Mouse (Mus musculus) hindbrain, embryonic 15.5 days (tissue): ENCODE results near the gene Cd320. TPM values are rescaled to one million over a fixed set of nuclear protein-coding genes. Genes with fewer than 3 reads are reported as not detected.
A peak's percentile ranks its signal among the peaks of the same experiment; 100 is the strongest.
"Not testable (repeated sequence)": the region's sequence is repeated elsewhere in the genome, so short reads cannot be mapped to it uniquely, and the experiment has no call there.

ENCODE experiments used
- ATAC-seq: fragments of 200-750 bp; cut with Nextera tagmentation; 2 replicates; pipeline ENCODE4 v1.8.0; 2017; ENCODE audit warnings: low read depth, moderate number of reproducible peaks, moderate TSS enrichment; ENCODE audit not compliant: low FRiP score
- H3K27ac ChIP-seq: fragments of 300-500 bp; sonication (generic); replicated peaks from 2 replicates; pipeline ENCODE4 v1.5.1; 2015; ENCODE audit warnings: mild to moderate bottlenecking, inconsistent platforms
- H3K27me3 ChIP-seq: fragments of 300-500 bp; sonication (generic); 2 replicates; pipeline ENCODE4 v1.6.1; 2015; ENCODE audit warnings: control low read depth, inconsistent platforms
- H3K36me3 ChIP-seq: fragments of 300-500 bp; sonication (generic); 2 replicates; pipeline ENCODE4 v1.6.1; 2015; ENCODE audit warnings: control low read depth, inconsistent platforms
- H3K4me1 ChIP-seq: fragments of 300-500 bp; sonication (generic); replicated peaks from 2 replicates; pipeline ENCODE4 v1.6.1; 2015; ENCODE audit warnings: control low read depth, inconsistent platforms
- H3K4me2 ChIP-seq: fragments of 300-500 bp; sonication (generic); 2 replicates; pipeline ENCODE4 v1.6.1; 2015; ENCODE audit warnings: moderate library complexity, mild to moderate bottlenecking, inconsistent platforms
- H3K4me3 ChIP-seq: fragments of 300-500 bp; sonication (generic); 2 replicates; pipeline ENCODE4 v1.5.1; 2015; ENCODE audit warnings: mild to moderate bottlenecking, inconsistent platforms
- H3K9ac ChIP-seq: fragments of 300-500 bp; sonication (generic); 2 replicates; pipeline ENCODE4 v1.6.1; 2015; ENCODE audit warnings: inconsistent platforms
- H3K9me3 ChIP-seq: fragments of 300-500 bp; sonication (generic); 2 replicates; pipeline ENCODE4 v1.6.1; 2016; ENCODE audit warnings: control low read depth, inconsistent platforms
- WGBS: fragments of 180-500 bp; shearing (Covaris S2); methylation state at CpG from one replicate; pipeline ENCODE4 v1.1.7; 2015; 5-methylcytosine and 5-hydroxymethylcytosine counted together
- microRNA-seq: library from miRNA; unstranded; fragments of <30 nt; microRNA quantifications from one replicate; pipeline ENCODE4, GENCODE M21; 2016
- polyA plus RNA-seq: library from polyadenylated mRNA; unstranded; fragments of >200 nt; fragmentation: Nextera tagmentation; extraction: Ambion mirVana; gene quantifications from 2 replicates; pipeline ENCODE4 v1.2.1, GENCODE M21; 2015

Cd320 gene
- polyA plus RNA-seq, 1 experiment from 2014 or later = 54.7 TPM

- H3K9me3 ChIP-seq, H3K4me1 ChIP-seq, H3K27ac ChIP-seq, H3K36me3 ChIP-seq, ATAC-seq, H3K27me3 ChIP-seq: not testable (repeated sequence)
- Histone ChIP-seq H3K9ac (peak overlapping the region; percentile 39), H3K4me2 (peak overlapping the region; percentile 85), H3K4me3 (peak overlapping the region; percentile 62)
- WGBS = 0% methylated on average over 37 of the region's 44 CpGs
Measured at GRCm38 (mm10) chr17:33889941-33890532, 47.1 kb downstream of the Cd320 start.

DNA sequence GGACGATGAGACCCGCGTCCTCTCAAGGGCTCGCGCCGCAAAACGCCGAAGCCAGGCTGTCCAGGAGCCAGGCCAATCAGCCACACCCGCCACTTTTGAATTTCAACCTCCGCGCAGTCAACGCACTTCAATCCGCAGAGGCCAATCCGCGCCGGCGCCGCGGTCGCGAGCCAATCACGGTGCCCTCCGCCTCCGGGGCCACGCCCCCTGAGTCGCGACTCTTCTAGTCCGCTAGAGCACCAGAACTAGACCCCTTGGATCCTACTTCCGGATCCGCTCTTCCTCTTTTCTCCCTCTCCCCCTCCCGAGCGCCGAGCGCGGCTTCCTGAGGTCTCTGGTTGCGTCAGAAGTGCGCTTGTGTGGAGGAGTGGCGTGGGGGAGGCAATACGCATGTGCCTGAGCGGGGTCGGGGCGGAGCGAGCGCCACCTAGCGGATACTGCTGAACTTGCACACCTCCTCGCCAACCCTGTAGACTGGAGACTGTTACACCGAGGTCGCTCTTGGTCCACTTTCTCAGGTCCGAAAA, 47.7 kb downstream of the Cd320 start, which contains the start of gene Kifc1:
Gene Kifc1, minus strand, starts transcription at position 129 of the 527 bp plus-strand sequence.
- no peak within 1 kb of the TSS for H3K27ac ChIP-seq
- H3K9me3 ChIP-seq = no peaks in the 10 kb centered on the region
- H3K4me1 ChIP-seq = peaks cover 4% of the 10 kb centered on the region; the same call in 1 of the 2 replicates
- no peaks in the 10 kb centered on the region for H3K27me3 ChIP-seq
- peak within 1 kb of the TSS; percentile 62 for H3K4me3 ChIP-seq
- H3K4me2 ChIP-seq = peak within 1 kb of the TSS; percentile 85
- peak within 1 kb of the TSS; percentile 39 for H3K9ac ChIP-seq
- WGBS = 1% methylated on average over 49 of the region's 49 CpGs
- ATAC-seq = peak; percentile 100
- no peaks in the 10 kb centered on the region for H3K36me3 ChIP-seq

- H3K4me2 ChIP-seq = no peak overlapping the region
- WGBS = 68% methylated on average over 2 of the region's 2 CpGs
- H3K9me3 ChIP-seq = no peaks in the 10 kb centered on the region
- peaks cover 4% of the 10 kb centered on the region; the same call in 1 of the 2 replicates for H3K4me1 ChIP-seq
- H3K36me3 ChIP-seq = no peaks in the 10 kb centered on the region
- H3K9ac ChIP-seq = no peak overlapping the region
- H3K4me3 ChIP-seq = no peak overlapping the region
- H3K27ac ChIP-seq = no peak overlapping the region
- H3K27me3 ChIP-seq = no peaks in the 10 kb centered on the region
- no peak for ATAC-seq
Measured at GRCm38 (mm10) chr17:33891357-33891756, 48.5 kb downstream of the Cd320 start.

- H3K4me3 ChIP-seq, H3K9me3 ChIP-seq, H3K4me2 ChIP-seq, H3K4me1 ChIP-seq, H3K27me3 ChIP-seq, ATAC-seq, H3K36me3 ChIP-seq, H3K27ac ChIP-seq, H3K9ac ChIP-seq: not testable (repeated sequence)
- 68% methylated on average over 6 of the region's 6 CpGs for WGBS
Measured at GRCm38 (mm10) chr17:33891892-33892291, 49.0 kb downstream of the Cd320 start.

DNA sequence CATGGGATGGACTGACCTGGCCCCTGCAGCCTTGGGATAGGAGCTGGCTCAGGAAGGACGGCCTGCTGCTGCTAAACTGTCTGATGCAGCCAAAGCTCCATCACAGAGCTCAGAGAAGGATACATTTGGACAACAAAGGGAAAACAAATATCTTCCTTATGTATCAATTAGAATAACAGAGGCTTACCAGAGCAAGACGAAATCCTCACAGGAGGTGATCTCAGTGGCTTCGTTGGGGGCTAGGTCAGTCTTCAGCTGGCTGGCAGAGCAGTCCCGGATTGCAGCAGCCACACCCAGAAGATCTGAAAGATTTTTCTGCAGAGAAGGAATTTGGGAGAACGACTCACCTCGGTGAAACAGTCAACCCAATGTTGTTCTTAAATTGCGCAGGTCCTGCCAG, 49.5 kb downstream of the Cd320 start:
- Histone ChIP-seq H3K9me3 (no peaks in the 10 kb centered on the region), H3K4me2 (no peak overlapping the region), H3K27me3 (no peaks in the 10 kb centered on the region), H3K4me3 (no peak overlapping the region), H3K9ac (no peak overlapping the region), H3K4me1 (peaks cover 4% of the 10 kb centered on the region; the same call in 1 of the 2 replicates), H3K27ac (no peak overlapping the region), H3K36me3 (no peaks in the 10 kb centered on the region)
- ATAC-seq = no peak
- 13% methylated on average over 7 of the region's 7 CpGs for WGBS

GRCm38 (mm10) chr17:33893011-33893410, 50.1 kb downstream of the Cd320 start:
- not testable (repeated sequence) for H3K4me1 ChIP-seq, H3K9me3 ChIP-seq, H3K4me3 ChIP-seq, H3K4me2 ChIP-seq, H3K36me3 ChIP-seq, H3K27me3 ChIP-seq, H3K27ac ChIP-seq, H3K9ac ChIP-seq, ATAC-seq
- WGBS = 83% methylated on average over 4 of the region's 4 CpGs

- Histone ChIP-seq H3K4me1 (no peaks in the 10 kb centered on the region), H3K27me3 (no peaks in the 10 kb centered on the region), H3K4me2 (no peak overlapping the region), H3K9ac (no peak overlapping the region), H3K36me3 (no peaks in the 10 kb centered on the region), H3K27ac (no peak overlapping the region), H3K9me3 (no peaks in the 10 kb centered on the region), H3K4me3 (no peak overlapping the region)
- no peak for ATAC-seq
- 45% methylated on average over 6 of the region's 6 CpGs for WGBS
Measured at GRCm38 (mm10) chr17:33897114-33897794, 54.4 kb downstream of the Cd320 start.

GRCm38 (mm10) chr17:33898193-33898592, 55.3 kb downstream of the Cd320 start:
- ATAC-seq, H3K9ac ChIP-seq, H3K4me3 ChIP-seq, H3K36me3 ChIP-seq, H3K27me3 ChIP-seq, H3K4me2 ChIP-seq, H3K9me3 ChIP-seq, H3K27ac ChIP-seq, H3K4me1 ChIP-seq: not testable (repeated sequence)
- 89% methylated on average over 4 of the region's 4 CpGs for WGBS

Small RNAs within 50 kb of the gene (microRNA-seq; reads per million reads assigned to microRNA genes)
- gene Gm27740 = not detected

Other genes with a start within 250 kb of the Cd320 start
- 60.6 and 75.8 TPM in 2 replicates for gene Zfp414, start 214.0 kb upstream of the Cd320 start, polyA plus RNA-seq
- 0.44 and 0.56 TPM in 2 replicates for gene Pram1, start 205.0 kb upstream of the Cd320 start, polyA plus RNA-seq
- gene Hnrnpm, start 156.2 kb upstream of the Cd320 start, polyA plus RNA-seq = 179 and 192 TPM in 2 replicates
- gene March2, start 124.4 kb upstream of the Cd320 start, polyA plus RNA-seq = 84.6 and 86.7 TPM in 2 replicates
- gene Rab11b, start 82.6 kb upstream of the Cd320 start, polyA plus RNA-seq = 590 and 595 TPM in 2 replicates
- gene Angptl4, start 61.3 kb upstream of the Cd320 start, polyA plus RNA-seq = 23.2 and 23.9 TPM in 2 replicates
- gene Kank3, start 32.6 kb upstream of the Cd320 start, polyA plus RNA-seq = 50.4 and 57.1 TPM in 2 replicates
- 474 and 594 TPM in 2 replicates for gene Rps28, start 18.5 kb upstream of the Cd320 start, polyA plus RNA-seq
- gene Ndufa7, start 18.5 kb upstream of the Cd320 start, polyA plus RNA-seq = 496 and 540 TPM in 2 replicates
- gene Gm7029, start 30.7 kb downstream of the Cd320 start, polyA plus RNA-seq = not detected in 2 replicates
- gene Kifc1, start 47.6 kb downstream of the Cd320 start, polyA plus RNA-seq = 2.2 and 2.7 TPM in 2 replicates
- gene Platr17, start 62.0 kb downstream of the Cd320 start, polyA plus RNA-seq = 0.26 TPM in 1 of 2 replicates, not detected in the other
- gene Daxx, start 66.3 kb downstream of the Cd320 start, polyA plus RNA-seq = 50.3 and 55.9 TPM in 2 replicates
- 30.5 and 33.2 TPM in 2 replicates for gene Tapbp, start 72.8 kb downstream of the Cd320 start, polyA plus RNA-seq
- gene Zbtb22, start 72.8 kb downstream of the Cd320 start, polyA plus RNA-seq = 17.1 TPM in 2 replicates
- 55.1 and 60.1 TPM in 2 replicates for gene Rgl2, start 86.5 kb downstream of the Cd320 start, polyA plus RNA-seq
- gene Pfdn6, start 97.3 kb downstream of the Cd320 start, polyA plus RNA-seq = 172 and 185 TPM in 2 replicates
- 24.3 and 26.5 TPM in 2 replicates for gene Wdr46, start 97.6 kb downstream of the Cd320 start, polyA plus RNA-seq
- 12.8 and 14.1 TPM in 2 replicates for gene B3galt4, start 108.4 kb downstream of the Cd320 start, polyA plus RNA-seq
- gene Vps52, start 112.7 kb downstream of the Cd320 start, polyA plus RNA-seq = 74.8 and 76.6 TPM in 2 replicates
- gene Rps18, start 112.9 kb downstream of the Cd320 start, polyA plus RNA-seq = 701 and 784 TPM in 2 replicates
- 19.5 and 25.2 TPM in 2 replicates for gene H2-K1, start 157.3 kb downstream of the Cd320 start, polyA plus RNA-seq
- gene Ring1, start 181.6 kb downstream of the Cd320 start, polyA plus RNA-seq = 22.1 and 24.9 TPM in 2 replicates
- gene H2-Ke6, start 185.0 kb downstream of the Cd320 start, polyA plus RNA-seq = 64.8 and 71.9 TPM in 2 replicates
- gene Slc39a7, start 188.6 kb downstream of the Cd320 start, polyA plus RNA-seq = 166 and 176 TPM in 2 replicates
- gene Rxrb, start 188.7 kb downstream of the Cd320 start, polyA plus RNA-seq = 57.8 and 61.1 TPM in 2 replicates
- 4.5 and 5.4 TPM in 2 replicates for gene Col11a2, start 196.3 kb downstream of the Cd320 start, polyA plus RNA-seq
- 0.14 TPM in 1 of 2 replicates, not detected in the other for gene H2-Oa, start 249.2 kb downstream of the Cd320 start, polyA plus RNA-seq